ENCODE assay signal across 14 mouse cellular contexts in genomic region chr13:56539846-56540245, GRCm38 (mm10). TPM values are rescaled to one million over a fixed set of nuclear protein-coding genes. Genes with fewer than 3 reads are reported as not detected.
DNase-seq lines count a peak whose midpoint lies in the region; ATAC-seq lines count a peak whose summit lies in the region.
"Had no signal": no experiment of that assay in that cellular context is flagged by ENCODE, and none has a peak within 500 bp of the region (broad histone marks: within the 10 kb centered on the region; RNA-seq: fewer than 3 reads in every experiment).

No protein-coding gene starts in this region.

- ATAC-seq in frontal cortex, adult (ENCODE audit: low TSS enrichment), result no peak

- peak; percentile 15 to 20 for DNase-seq in frontal cortex, postnatal 36 days (ENCODE audit: low spot score in 2 of 2)
- DNase-seq in layer of hippocampus, postnatal 10 days (ENCODE audit: low spot score in 2 of 2), result peak; percentile 40 to 42
- no peak for DNase-seq in layer of hippocampus, adult 9-10 months (ENCODE audit: low spot score)
- peak; percentile 41 for DNase-seq in urinary bladder, postnatal 14 days (ENCODE audit: low spot score)
- DNase-seq in urinary bladder, postnatal 36 days (ENCODE audit: low spot score in 2 of 2), result no peak
- DNase-seq in spleen, adult 12 weeks (ENCODE audit: low spot score), result no peak
- DNase-seq in frontal cortex, postnatal 14 days (ENCODE audit: low spot score in 2 of 2), result no peak
- DNase-seq: lung, embryonic 14.5 days had no signal

RNA-seq across cellular contexts. Expression of gene Lect2, which starts 8.5 kb away (rescaled TPM):
- total RNA-seq in layer of hippocampus, postnatal 10 days (2021), result not detected
- total RNA-seq: CH12.LX; common myeloid progenitor, adult 5-6 weeks; granulocyte monocyte progenitor cell, adult 5-6 weeks; left cerebral cortex, postnatal 10 days; midbrain, postnatal 0 days had no signal

RNA-seq across cellular contexts. Expression of gene Fbxl21, which starts 17.6 kb away (rescaled TPM):
- 1 to 10 TPM; 3.6 to 5.5 TPM for total RNA-seq in layer of hippocampus, postnatal 10 days (2021)
- total RNA-seq: CH12.LX; common myeloid progenitor, adult 5-6 weeks had no signal

RNA-seq across cellular contexts. Expression of gene Il9, which starts 57.8 kb away (rescaled TPM):
- total RNA-seq in layer of hippocampus, postnatal 10 days (2021), result not detected
- total RNA-seq: CH12.LX; common myeloid progenitor, adult 5-6 weeks; granulocyte monocyte progenitor cell, adult 5-6 weeks; left cerebral cortex, postnatal 10 days; midbrain, postnatal 0 days had no signal

Comparison
In these comparisons a context has a peak if more than half of its experiments do, and no peak if none do; other contexts are left out.
1. DNase-seq: peak in frontal cortex, postnatal 36 days (2 of 2), layer of hippocampus, postnatal 10 days (2 of 2) and urinary bladder, postnatal 14 days (single experiment); none in layer of hippocampus, adult 9-10 months (single experiment), urinary bladder, postnatal 36 days (0 of 2), spleen, adult 12 weeks (single experiment) and frontal cortex, postnatal 14 days (0 of 2).